Mouse (Mus musculus) large intestine, adult 2 months (tissue): ENCODE results near the gene Gm11115. TPM values are rescaled to one million over a fixed set of nuclear protein-coding genes. Genes with fewer than 3 reads are reported as not detected.

Experiments used
- DNase-seq: peaks from one replicate; pipeline ENCODE4 v3.0.0-alpha.2; 2012; ENCODE audit warnings: low read depth, low spot score
- WGBS: fragments of 180-500 bp; shearing (Covaris S2); methylation state at CpG from one replicate; pipeline ENCODE4 v1.1.7; 2018; 5-methylcytosine and 5-hydroxymethylcytosine counted together
- polyA plus RNA-seq: library from polyadenylated mRNA; depleted of rRNA; stranded (reverse); fragments of >200 nt; gene quantifications from 2 replicates; pipeline ENCODE4 v1.2.3, GENCODE M21; 2012; rRNA removed

Gm11115 gene
- not detected in 2 replicates for polyA plus RNA-seq

DNA sequence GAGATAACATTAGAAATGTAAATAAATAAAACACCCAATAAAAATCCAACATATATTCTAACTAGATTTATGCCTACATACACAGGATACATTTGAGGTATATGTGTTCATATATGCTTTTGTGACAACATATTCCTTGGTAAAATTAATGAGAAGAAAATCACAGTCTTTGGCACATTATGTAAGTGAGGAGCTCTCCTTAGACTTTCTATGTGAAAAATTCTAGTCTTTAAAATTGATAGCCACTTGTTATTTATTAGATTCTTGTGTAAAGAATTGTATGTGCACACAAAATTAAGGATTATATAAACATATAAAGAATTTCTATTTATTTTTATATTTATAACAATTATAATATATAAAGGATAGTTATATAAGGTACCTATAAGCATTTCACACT, at the start of gene Gm11115:
TSS of gene Gm11115 (minus strand) at position 101 of the 400 bp plus-strand sequence.
- no peak for DNase-seq

DNA sequence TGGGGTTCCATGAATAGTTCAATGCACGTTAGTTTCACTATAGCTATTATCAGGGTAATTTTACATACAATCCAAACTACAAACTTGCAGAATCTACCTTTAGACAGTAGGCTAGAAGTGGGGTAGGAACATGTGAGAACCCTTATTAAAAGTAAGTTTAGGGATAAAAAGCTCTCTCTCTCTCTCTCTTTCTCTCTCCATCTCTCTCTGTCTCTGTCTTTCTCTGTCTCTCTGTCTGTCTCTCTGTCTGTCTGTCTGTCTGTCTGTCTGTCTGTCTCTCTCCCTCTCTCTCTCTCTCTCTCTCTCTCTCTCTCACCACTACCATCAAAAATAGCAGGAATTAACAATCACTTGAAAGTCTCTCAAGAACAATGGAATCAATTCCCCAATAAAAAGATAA, 42.5 kb downstream of the Gm11115 start, which contains the start of gene Gm11116:
TSS of gene Gm11116 (minus strand) at position 101 of the 400 bp plus-strand sequence.
- DNase-seq = no peak
- WGBS = 61% methylated on average over 1 of the region's 1 CpGs

Other genes with a start within 250 kb of the Gm11115 start
- gene Csn3, start 228.5 kb downstream of the Gm11115 start, polyA plus RNA-seq = not detected in 2 replicates
- not detected in 2 replicates for gene 2310003L06Rik, start 184.6 kb downstream of the Gm11115 start, polyA plus RNA-seq
- not detected in 2 replicates for gene Gm28434, start 184.6 kb downstream of the Gm11115 start, polyA plus RNA-seq
- gene Cabs1, start 174.7 kb downstream of the Gm11115 start, polyA plus RNA-seq = not detected in 2 replicates
- not detected in 2 replicates for gene Smr3a, start 151.6 kb downstream of the Gm11115 start, polyA plus RNA-seq
- not detected in 2 replicates for gene Smr2, start 67.5 kb downstream of the Gm11115 start, polyA plus RNA-seq
- not detected in 2 replicates for gene Gm11116, start 42.6 kb downstream of the Gm11115 start, polyA plus RNA-seq
- not detected in 2 replicates for gene Gm7714, start 114.8 kb upstream of the Gm11115 start, polyA plus RNA-seq
- gene Prol1, start 163.2 kb upstream of the Gm11115 start, polyA plus RNA-seq = not detected in 2 replicates
- gene Amtn, start 222.0 kb upstream of the Gm11115 start, polyA plus RNA-seq = not detected in 2 replicates